Mouse (Mus musculus): ENCODE measurements around the gene Yy1.

DNA sequence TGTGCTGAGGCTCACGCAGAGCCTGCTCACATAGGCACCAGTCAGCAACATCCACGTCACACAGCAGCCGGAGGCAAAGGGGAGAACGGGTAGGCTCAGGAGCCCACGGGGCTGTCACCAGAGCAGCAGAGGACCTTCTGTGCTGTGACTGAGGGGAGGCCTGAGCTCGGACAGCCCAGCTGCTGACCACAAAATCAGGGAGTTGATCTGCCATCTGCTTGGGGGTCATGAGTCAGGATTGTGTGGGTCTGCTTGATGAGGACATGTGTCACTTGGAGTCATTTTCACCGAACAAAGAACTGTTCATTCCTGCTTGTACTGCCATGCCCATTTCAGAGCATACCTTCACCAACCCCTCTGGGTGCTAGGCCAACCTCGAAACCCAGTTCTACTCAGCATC lies 63.4 kb downstream of the Yy1 start:
- TF ChIP-seq GATA1 (IDR thresholded peaks at IDR 0.05; ENCODE audit: borderline replicate concordance, low read length): no peak
- TF ChIP-seq FLI1 (IDR thresholded peaks at IDR 0.05; ENCODE audit: low read length): no peak

Data from megakaryocyte, embryonic 14.5 days (primary cell).